Mouse (Mus musculus) heart, adult 9 months (tissue): ENCODE data around the gene Olfr191.
"Not testable (repeated sequence)": the region's sequence is repeated elsewhere in the genome, so short reads cannot be mapped to it uniquely, and the experiment has no call there.

Experiments
- DNase-seq, 2 experiments: peaks; one replicate each; pipeline ENCODE4 v3.0.0; 2022; ENCODE audit warnings: low spot score in 2 of 2

The Olfr191 gene

DNA sequence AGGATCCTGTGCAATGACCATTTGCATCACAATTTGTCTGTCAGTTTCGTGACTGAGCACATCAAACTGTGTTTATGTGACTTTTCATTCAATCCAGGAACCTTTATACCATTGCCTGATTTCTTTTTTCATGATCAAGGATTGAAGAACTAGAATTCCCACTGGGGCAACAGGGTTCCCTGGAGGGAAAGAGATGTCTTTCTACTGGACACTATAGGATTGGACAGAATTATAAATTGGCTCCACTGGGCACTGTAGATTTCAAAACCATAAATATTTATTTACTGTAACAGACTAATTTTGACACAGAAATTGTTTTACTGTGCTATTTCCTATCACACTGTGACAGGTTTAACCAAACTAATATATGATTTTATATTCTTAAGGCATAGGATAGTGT is at the start of gene Olfr191:
Gene Olfr191, minus strand, starts transcription at position 101 of the 400 bp plus-strand sequence.
- DNase-seq = not testable (repeated sequence)

- DNase-seq = no peak
These were observed 41.1 kb upstream of the Olfr191 start for GRCm38 (mm10) chr16:59130740-59131139.

DNA sequence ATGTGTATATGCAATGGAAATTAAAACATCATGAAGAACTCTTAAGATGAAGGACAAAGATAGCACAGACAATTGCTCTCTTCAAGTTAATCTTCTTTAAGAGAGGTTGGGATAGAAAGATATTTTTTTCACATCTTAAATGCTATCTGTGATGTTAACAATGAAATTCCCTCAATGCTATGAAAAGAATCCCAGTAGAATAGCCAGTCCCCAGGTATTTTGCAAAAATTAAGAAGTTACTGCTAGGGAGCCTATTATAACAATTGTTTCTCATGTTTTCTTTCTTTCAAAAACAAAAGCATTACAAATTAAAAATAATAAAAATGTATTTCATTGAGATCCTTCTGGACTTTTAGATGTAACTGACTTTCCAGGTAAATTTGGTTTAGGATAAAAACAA is 31.3 kb upstream of the Olfr191 start, which contains the start of gene Olfr194:
Gene Olfr194, minus strand, starts transcription at position 101 of the 400 bp plus-strand sequence.
- DNase-seq = no peak

DNA sequence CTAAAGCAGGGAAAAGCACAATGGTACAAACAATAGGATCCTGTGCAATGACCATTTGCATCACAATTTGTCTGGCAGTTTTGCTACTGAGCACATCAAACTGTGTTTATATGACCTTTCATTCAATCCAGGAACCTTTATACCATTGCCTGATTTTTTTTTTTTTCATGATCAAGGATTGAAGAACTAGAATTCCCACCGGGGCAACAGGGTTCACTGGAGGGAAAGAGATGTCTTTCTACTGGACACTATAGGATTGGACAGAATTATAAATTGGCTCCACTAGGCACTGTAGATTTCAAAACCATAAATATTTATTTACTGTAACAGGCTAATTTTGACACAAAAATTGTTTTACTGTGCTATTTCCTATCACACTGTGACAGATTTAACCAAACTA is 22.2 kb upstream of the Olfr191 start, which contains the start of gene Olfr193:
Gene Olfr193, minus strand, starts transcription at position 101 of the 400 bp plus-strand sequence.
- no peak for DNase-seq

- not testable (repeated sequence) for DNase-seq
These were observed 18.9 kb upstream of the Olfr191 start for GRCm38 (mm10) chr16:59108522-59108921.

GRCm38 (mm10) chr16:59105312-59105711 is 15.7 kb upstream of the Olfr191 start:
- DNase-seq = no peak

DNA sequence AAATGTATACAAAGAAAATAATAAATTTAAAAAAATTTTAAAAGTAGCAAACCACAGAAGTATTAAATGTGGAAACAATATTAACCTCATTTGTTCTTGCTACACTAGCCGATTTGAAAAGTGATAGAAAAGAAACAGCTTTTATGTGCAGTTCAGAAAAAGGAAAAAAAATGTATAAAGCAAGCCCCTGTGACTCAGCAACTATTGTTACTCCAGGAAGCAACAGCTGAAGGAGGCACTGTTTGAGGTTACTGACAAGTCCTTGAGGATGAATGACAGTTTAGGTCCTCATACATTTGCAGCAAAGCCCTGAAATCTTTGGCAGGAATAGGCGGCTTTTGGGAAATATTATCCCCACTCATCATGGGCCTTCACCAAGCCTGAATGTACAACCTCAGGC is 8.5 kb downstream of the Olfr191 start:
- not testable (repeated sequence) for DNase-seq

GRCm38 (mm10) chr16:59077905-59078304 is 11.7 kb downstream of the Olfr191 start, which contains the start of gene Olfr190:
Gene Olfr190, minus strand, starts transcription at chr16:59078005.
- no peak for DNase-seq

- no peak for DNase-seq
These were observed 16.1 kb downstream of the Olfr191 start for GRCm38 (mm10) chr16:59073520-59073919.

- no peak for DNase-seq
These were observed 17.9 kb downstream of the Olfr191 start for GRCm38 (mm10) chr16:59071755-59072154.

- not testable (repeated sequence) for DNase-seq
These were observed 27.2 kb downstream of the Olfr191 start for GRCm38 (mm10) chr16:59062411-59062810.

DNA sequence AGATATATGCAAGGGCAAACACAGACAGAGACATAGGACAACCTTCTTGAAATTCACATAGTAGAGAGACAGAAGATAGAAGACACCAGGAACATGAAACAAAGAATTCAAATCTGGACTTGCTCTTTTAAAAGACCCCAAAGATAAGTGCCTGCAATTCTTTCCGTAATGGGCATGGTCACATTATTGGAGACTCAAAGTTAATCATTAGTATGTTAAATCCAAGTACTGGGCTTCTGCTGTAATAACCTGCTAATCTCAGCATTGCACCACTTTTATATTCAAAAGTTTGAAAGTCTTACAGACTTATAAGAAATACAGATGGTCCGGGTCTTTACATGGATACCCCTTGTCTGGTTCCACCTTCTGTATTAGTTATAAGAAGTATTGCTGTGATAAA is 40.3 kb downstream of the Olfr191 start:
- not testable (repeated sequence) for DNase-seq

GRCm38 (mm10) chr16:59048860-59049259 is 40.8 kb downstream of the Olfr191 start:
- DNase-seq = no peak

- no peak for DNase-seq
These were observed 42.0 kb downstream of the Olfr191 start for GRCm38 (mm10) chr16:59047579-59047978.

- no peak for DNase-seq
These were observed 43.8 kb downstream of the Olfr191 start for GRCm38 (mm10) chr16:59045835-59046234.

- DNase-seq = no peak
These were observed 49.9 kb downstream of the Olfr191 start, which contains the start of gene Olfr187 for GRCm38 (mm10) chr16:59039710-59040109. Gene Olfr187, minus strand, starts transcription at chr16:59039767.
